Mouse (Mus musculus): ENCODE data around the gene Bivm. TPM values are rescaled to one million over a fixed set of nuclear protein-coding genes. Genes with fewer than 3 reads are reported as not detected.

Gene Bivm
- polyA plus RNA-seq, 1 experiment from 2014 or later = 3.3 TPM

GRCm38 (mm10) chr1:44162389-44162788, 43.6 kb downstream of the Bivm start:
- ATAC-seq (no peak), DNase-seq (no peak)
- Histone ChIP-seq H3K9ac (replicated peaks) (no peak overlapping the region), H3K27ac (ENCODE audit: low read depth) (no peak overlapping the region), H3K4me1 (ENCODE audit: insufficient read depth) (no peaks in the 10 kb centered on the region), H3K27me3 (ENCODE audit: insufficient read depth, low read length) (no peaks in the 10 kb centered on the region), H3K36me3 (replicated peaks; ENCODE audit: insufficient read depth, low read length) (peaks cover 36% of the 10 kb centered on the region), H3K4me3 (ENCODE audit: low read depth, low read length) (no peak overlapping the region), H3K9me3 (ENCODE audit: low read length) (no peaks in the 10 kb centered on the region), H3K4me2 (ENCODE audit: low read depth, low read length) (no peak overlapping the region)
- WGBS (ENCODE audit: insufficient replicate concordance) = 86% methylated on average over 5 of the region's 5 CpGs
- TF ChIP-seq CTCF (IDR thresholded peaks at IDR 0.05; ENCODE audit: low read depth) = no peak
- TF ChIP-seq EP300 (IDR thresholded peaks at IDR 0.05; ENCODE audit: low read depth) = no peak

DNA sequence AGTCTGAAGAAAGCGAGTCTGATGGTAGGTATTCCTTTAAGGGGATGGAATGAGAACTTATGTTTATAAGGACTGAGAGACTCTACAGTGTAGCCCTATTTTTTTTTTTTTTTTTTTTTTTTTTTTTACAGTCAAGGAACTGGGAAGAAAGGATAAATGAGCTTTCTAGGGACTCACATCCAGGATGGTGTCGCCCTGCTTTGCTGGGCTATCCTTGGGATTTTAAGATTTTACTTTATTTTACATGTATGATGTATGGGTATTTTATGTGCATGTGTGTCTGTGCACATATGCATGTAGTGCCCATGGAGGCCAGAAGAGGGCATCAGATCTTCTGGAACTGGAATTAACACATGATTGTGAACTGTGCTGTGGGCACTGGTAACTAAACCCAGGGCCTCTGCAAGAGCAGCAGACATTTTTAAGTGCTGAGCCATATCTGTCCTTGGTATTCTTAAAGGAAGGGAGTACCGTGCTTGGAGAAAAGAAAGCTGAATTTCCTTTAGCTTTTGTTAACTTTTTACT, 49.2 kb downstream of the Bivm start:
- H3K36me3 ChIP-seq (replicated peaks; ENCODE audit: insufficient read depth, low read length) = peaks cover 23% of the 10 kb centered on the region
- no peak overlapping the region for H3K4me2 ChIP-seq (ENCODE audit: low read depth, low read length)
- DNase-seq (no peak), ATAC-seq (no peak)
- 86% methylated on average over 3 of the region's 3 CpGs for WGBS (ENCODE audit: insufficient replicate concordance)
- no peak overlapping the region for H3K9ac ChIP-seq (replicated peaks)
- H3K4me3 ChIP-seq (ENCODE audit: low read depth, low read length) = no peak overlapping the region
- H3K9me3 ChIP-seq (ENCODE audit: low read length) = no peaks in the 10 kb centered on the region
- no peak overlapping the region for H3K27ac ChIP-seq (ENCODE audit: low read depth)
- H3K4me1 ChIP-seq (ENCODE audit: insufficient read depth) = no peaks in the 10 kb centered on the region
- H3K27me3 ChIP-seq (ENCODE audit: insufficient read depth, low read length) = no peaks in the 10 kb centered on the region
- TF ChIP-seq EP300 (IDR thresholded peaks at IDR 0.05; ENCODE audit: low read depth) (no peak), CTCF (IDR thresholded peaks at IDR 0.05; ENCODE audit: low read depth) (peak; percentile 36)

GRCm38 (mm10) chr1:44172656-44173055, 53.9 kb downstream of the Bivm start:
- WGBS (ENCODE audit: insufficient replicate concordance) = 84% methylated on average over 4 of the region's 4 CpGs
- H3K4me1 ChIP-seq (ENCODE audit: insufficient read depth) = no peaks in the 10 kb centered on the region
- H3K36me3 ChIP-seq (replicated peaks; ENCODE audit: insufficient read depth, low read length) = peaks cover 31% of the 10 kb centered on the region
- no peaks in the 10 kb centered on the region for H3K9me3 ChIP-seq (ENCODE audit: low read length)
- H3K27me3 ChIP-seq (ENCODE audit: insufficient read depth, low read length) = no peaks in the 10 kb centered on the region
- H3K4me3 ChIP-seq (ENCODE audit: low read depth, low read length) = no peak overlapping the region
- H3K27ac ChIP-seq (ENCODE audit: low read depth) = no peak overlapping the region
- H3K9ac ChIP-seq (replicated peaks) = no peak overlapping the region
- DNase-seq = no peak
- no peak overlapping the region for H3K4me2 ChIP-seq (ENCODE audit: low read depth, low read length)
- TF ChIP-seq EP300 (IDR thresholded peaks at IDR 0.05; ENCODE audit: low read depth) (no peak), CTCF (IDR thresholded peaks at IDR 0.05; ENCODE audit: low read depth) (no peak)
- ATAC-seq = no peak

- Histone ChIP-seq H3K27ac (ENCODE audit: low read depth) (no peak overlapping the region), H3K36me3 (replicated peaks; ENCODE audit: insufficient read depth, low read length) (peaks cover 32% of the 10 kb centered on the region), H3K27me3 (ENCODE audit: insufficient read depth, low read length) (no peaks in the 10 kb centered on the region), H3K9ac (replicated peaks) (no peak overlapping the region), H3K4me2 (ENCODE audit: low read depth, low read length) (no peak overlapping the region), H3K4me3 (ENCODE audit: low read depth, low read length) (no peak overlapping the region), H3K9me3 (ENCODE audit: low read length) (no peaks in the 10 kb centered on the region), H3K4me1 (ENCODE audit: insufficient read depth) (no peaks in the 10 kb centered on the region)
- DNase-seq = no peak
- ATAC-seq = no peak
- TF ChIP-seq CTCF (IDR thresholded peaks at IDR 0.05; ENCODE audit: low read depth) = peak; percentile 56
- no peak for TF ChIP-seq EP300 (IDR thresholded peaks at IDR 0.05; ENCODE audit: low read depth)
- WGBS (ENCODE audit: insufficient replicate concordance) = 76% methylated on average over 8 of the region's 8 CpGs
Measured at GRCm38 (mm10) chr1:44173903-44174302, 55.1 kb downstream of the Bivm start.

GRCm38 (mm10) chr1:44178086-44178485, 59.3 kb downstream of the Bivm start:
- no peak overlapping the region for H3K4me2 ChIP-seq (ENCODE audit: low read depth, low read length)
- H3K36me3 ChIP-seq (replicated peaks; ENCODE audit: insufficient read depth, low read length) = peaks cover 32% of the 10 kb centered on the region
- no peak overlapping the region for H3K4me3 ChIP-seq (ENCODE audit: low read depth, low read length)
- no peak for ATAC-seq
- H3K9ac ChIP-seq (replicated peaks) = no peak overlapping the region
- H3K4me1 ChIP-seq (ENCODE audit: insufficient read depth) = no peaks in the 10 kb centered on the region
- WGBS (ENCODE audit: insufficient replicate concordance) = 84% methylated on average over 5 of the region's 5 CpGs
- H3K27me3 ChIP-seq (ENCODE audit: insufficient read depth, low read length) = no peaks in the 10 kb centered on the region
- TF ChIP-seq EP300 (IDR thresholded peaks at IDR 0.05; ENCODE audit: low read depth) (no peak), CTCF (IDR thresholded peaks at IDR 0.05; ENCODE audit: low read depth) (no peak)
- no peaks in the 10 kb centered on the region for H3K9me3 ChIP-seq (ENCODE audit: low read length)
- H3K27ac ChIP-seq (ENCODE audit: low read depth) = no peak overlapping the region
- no peak for DNase-seq

GRCm38 (mm10) chr1:44186396-44186795, 67.6 kb downstream of the Bivm start:
- Histone ChIP-seq H3K27me3 (ENCODE audit: insufficient read depth, low read length) (no peaks in the 10 kb centered on the region), H3K4me2 (ENCODE audit: low read depth, low read length) (no peak overlapping the region), H3K9me3 (ENCODE audit: low read length) (no peaks in the 10 kb centered on the region), H3K27ac (ENCODE audit: low read depth) (no peak overlapping the region), H3K4me1 (ENCODE audit: insufficient read depth) (no peaks in the 10 kb centered on the region), H3K9ac (replicated peaks) (no peak overlapping the region), H3K36me3 (replicated peaks; ENCODE audit: insufficient read depth, low read length) (no peaks in the 10 kb centered on the region), H3K4me3 (ENCODE audit: low read depth, low read length) (no peak overlapping the region)
- DNase-seq = no peak
- ATAC-seq = no peak
- no peak for TF ChIP-seq CTCF (IDR thresholded peaks at IDR 0.05; ENCODE audit: low read depth)
- no peak for TF ChIP-seq EP300 (IDR thresholded peaks at IDR 0.05; ENCODE audit: low read depth)

Other genes with a start within 250 kb of the Bivm start
- 14.8 and 17.8 TPM in 2 replicates for gene Tpp2, start 185.3 kb upstream of the Bivm start, polyA plus RNA-seq (2015; fragmentation: Nextera tagmentation; extraction: Ambion mirVana)
- 0.08 and 0.12 TPM in 2 replicates for gene Mettl21c, start 98.9 kb upstream of the Bivm start, polyA plus RNA-seq (2015; fragmentation: Nextera tagmentation; extraction: Ambion mirVana)
- gene Gm8251, start 57.0 kb upstream of the Bivm start, polyA plus RNA-seq (2015; fragmentation: Nextera tagmentation; extraction: Ambion mirVana) = 0.02 and 0.04 TPM in 2 replicates
- 33.9 and 36.9 TPM in 2 replicates for gene Tex30, start 16.5 kb upstream of the Bivm start, polyA plus RNA-seq (2015; fragmentation: Nextera tagmentation; extraction: Ambion mirVana)
- gene Kdelc1, start 149 bp upstream of the Bivm start, polyA plus RNA-seq (2015; fragmentation: Nextera tagmentation; extraction: Ambion mirVana) = 9.3 and 9.8 TPM in 2 replicates
- 3.6 and 3.9 TPM in 2 replicates for gene Ercc5, start 28.8 kb downstream of the Bivm start, polyA plus RNA-seq (2015; fragmentation: Nextera tagmentation; extraction: Ambion mirVana)
- 0.15 TPM in 1 of 2 replicates, not detected in the other for gene Mettl21e, start 100.0 kb downstream of the Bivm start, polyA plus RNA-seq (2015; fragmentation: Nextera tagmentation; extraction: Ambion mirVana)